Comparison of ENCODE assay signal across 21 mouse cellular contexts in the genomic region with DNA sequence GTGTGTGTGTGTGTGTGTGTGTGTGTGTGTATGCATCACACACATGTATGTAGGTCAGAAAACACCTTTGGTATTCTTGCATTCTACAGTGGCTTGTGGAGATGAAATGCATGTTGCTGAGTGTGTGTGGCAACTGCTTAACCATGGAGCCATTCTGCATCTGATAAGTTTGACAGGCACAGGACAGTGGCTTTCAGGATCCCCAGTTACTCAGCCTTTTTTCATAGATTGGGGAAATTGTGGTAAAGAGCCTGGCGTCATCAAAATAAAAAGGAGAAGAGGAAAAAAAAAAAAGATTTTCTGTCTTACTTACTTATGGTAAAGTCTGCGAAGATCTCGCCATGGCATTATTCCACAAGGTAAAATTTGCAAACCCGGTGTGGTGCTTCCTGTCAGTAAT. TPM values are rescaled to one million over a fixed set of nuclear protein-coding genes. Genes with fewer than 3 reads are reported as not detected.
DNase-seq lines count a peak whose midpoint lies in the region; ATAC-seq and TF ChIP-seq lines count a peak whose summit lies in the region.
"Had no signal": no experiment of that assay in that cellular context is flagged by ENCODE, and none has a peak within 500 bp of the region (broad histone marks: within the 10 kb centered on the region; RNA-seq: fewer than 3 reads in every experiment).

No protein-coding gene starts in this region.

- intact Hi-C loops in heart, postnatal 14 days (cut with DNase I), result no loop called here

- no peaks in the 10 kb centered on the region for H3K27me3 ChIP-seq in liver, adult 2 months (ENCODE audit: control insufficient read depth, insufficient read depth, low read length)
- H3K27me3 ChIP-seq in liver, postnatal 0 days (ENCODE audit: insufficient read depth, low read length), result no peaks in the 10 kb centered on the region
- no peaks in the 10 kb centered on the region for H3K27me3 ChIP-seq in MEL (ENCODE audit: control insufficient read depth in 1 of 2, insufficient read depth in 2 of 2, low read length in 2 of 2)
- H3K27me3 ChIP-seq: heart, embryonic 12.5 days; hindbrain, embryonic 12.5 days; lung, embryonic 15.5 days had no signal

- WGBS in liver, adult 2 months, result 82% methylated on average over 4 of the region's 4 CpGs
- 38% methylated on average over 4 of the region's 4 CpGs for WGBS in liver, postnatal 0 days (ENCODE audit: insufficient replicate concordance)

- no peak for TF ChIP-seq POLR2A in liver, adult 2 months (IDR thresholded peaks at IDR 0.05; ENCODE audit: extremely low read depth, insufficient read depth, low read length)
- TF ChIP-seq POLR2A in MEL (IDR thresholded peaks at IDR 0.05; ENCODE audit: control insufficient read depth in 1 of 2, insufficient read depth in 1 of 2, low read depth in 1 of 2, low read length in 2 of 2, poor library complexity in 1 of 2), result no peak

- no peaks in the 10 kb centered on the region for H3K9me3 ChIP-seq in liver, postnatal 0 days (ENCODE audit: low read length)
- H3K9me3 ChIP-seq in MEL (replicated peaks; ENCODE audit: insufficient read depth, low read length), result no peaks in the 10 kb centered on the region
- H3K9me3 ChIP-seq: heart, embryonic 12.5 days; hindbrain, embryonic 12.5 days; lung, embryonic 15.5 days; midbrain, embryonic 10.5 days had no signal

- TF ChIP-seq EP300 in liver, postnatal 0 days (IDR thresholded peaks at IDR 0.05; ENCODE audit: low read depth), result no peak
- TF ChIP-seq EP300 in MEL (IDR thresholded peaks at IDR 0.05; ENCODE audit: low read depth in 1 of 2, low read length in 2 of 2), result peak; percentile 68 to 74

- H3K4me3 ChIP-seq in liver, adult 2 months (ENCODE audit: insufficient read depth, low read depth, low read length), result no peak overlapping the region
- no peak overlapping the region for H3K4me3 ChIP-seq in liver, postnatal 0 days (ENCODE audit: low read depth, low read length)
- no peak overlapping the region for H3K4me3 ChIP-seq in MEL (ENCODE audit: control insufficient read depth in 1 of 2, insufficient read depth in 1 of 2, low read depth in 2 of 2, low read length in 2 of 2)
- H3K4me3 ChIP-seq: heart, embryonic 12.5 days; hindbrain, embryonic 12.5 days; lung, embryonic 15.5 days; midbrain, embryonic 10.5 days had no signal

- no peak overlapping the region for H3K9ac ChIP-seq in liver, adult 2 months (ENCODE audit: low read depth, low read length)
- no peak overlapping the region for H3K9ac ChIP-seq in liver, postnatal 0 days (replicated peaks)
- no peak overlapping the region for H3K9ac ChIP-seq in MEL (ENCODE audit: control insufficient read depth, low read depth, low read length, poor library complexity, severe bottlenecking)
- H3K9ac ChIP-seq: heart, embryonic 12.5 days; hindbrain, embryonic 12.5 days; liver, embryonic 14.5 days; lung, embryonic 15.5 days had no signal

- no peaks in the 10 kb centered on the region for H3K4me1 ChIP-seq in liver, adult 2 months (ENCODE audit: control insufficient read depth, insufficient read depth, low read length)
- H3K4me1 ChIP-seq in liver, postnatal 0 days (ENCODE audit: insufficient read depth), result no peaks in the 10 kb centered on the region
- H3K4me1 ChIP-seq in MEL (ENCODE audit: control insufficient read depth in 1 of 2, insufficient read depth in 2 of 2, low read length in 2 of 2), result peaks cover 3 to 11% of the 10 kb centered on the region in 2 experiments; a peak in 3 of 4 replicates
- H3K4me1 ChIP-seq: heart, embryonic 12.5 days; hindbrain, embryonic 12.5 days; lung, embryonic 15.5 days; midbrain, embryonic 10.5 days had no signal

- no peak for TF ChIP-seq RAD21 in MEL (IDR thresholded peaks at IDR 0.05; ENCODE audit: low read depth, low read length)

- H3K79me2 ChIP-seq in liver, adult 2 months (ENCODE audit: control insufficient read depth, insufficient read depth, low read length), result no peaks in the 10 kb centered on the region
- H3K79me2 ChIP-seq in MEL (ENCODE audit: control insufficient read depth, insufficient read depth, low read length, poor library complexity), result no peaks in the 10 kb centered on the region

- H3K36me3 ChIP-seq in liver, adult 2 months (ENCODE audit: control insufficient read depth, insufficient read depth, low read length), result no peaks in the 10 kb centered on the region
- no peaks in the 10 kb centered on the region for H3K36me3 ChIP-seq in liver, postnatal 0 days (replicated peaks; ENCODE audit: insufficient read depth, low read length)
- H3K36me3 ChIP-seq in MEL (ENCODE audit: control insufficient read depth in 1 of 2, insufficient read depth in 2 of 2, low read length in 2 of 2), result peaks cover 0 to 11% of the 10 kb centered on the region in 2 experiments; a peak in 2 of 4 replicates
- H3K36me3 ChIP-seq: heart, embryonic 12.5 days; hindbrain, embryonic 12.5 days; lung, embryonic 15.5 days; midbrain, embryonic 10.5 days had no signal

- no peak overlapping the region for H3K27ac ChIP-seq in liver, adult 2 months (replicated peaks; ENCODE audit: insufficient read depth, low read depth, low read length)
- no peak overlapping the region for H3K27ac ChIP-seq in liver, postnatal 0 days (ENCODE audit: low read depth)
- H3K27ac ChIP-seq in MEL (ENCODE audit: control insufficient read depth, low read depth, low read length), result peak overlapping the region; percentile 40; the same call in 1 of the 2 replicates
- H3K27ac ChIP-seq: hindbrain, embryonic 12.5 days; liver, embryonic 14.5 days; lung, embryonic 15.5 days; midbrain, embryonic 10.5 days had no signal

- ATAC-seq in liver, postnatal 0 days, result no peak
- ATAC-seq in hematopoietic stem cell, adult 5-6 weeks (replicated peaks in 1 of 2; ENCODE audit: insufficient read depth in 1 of 2, low FRiP score in 2 of 2, low TSS enrichment in 1 of 2, low read depth in 1 of 2, poor library complexity in 2 of 2, severe bottlenecking in 2 of 2), result peak; percentile 91 to 93
- ATAC-seq in monocyte, adult 5-6 weeks (replicated peaks; ENCODE audit: insufficient number of reproducible peaks, low FRiP score, low TSS enrichment, poor library complexity, severe bottlenecking), result peak; percentile 77
- ATAC-seq: CD4-positive, CD25-positive, alpha-beta regulatory T cell, adult 4 months had no signal

- DNase-seq in liver, adult 2 months (ENCODE audit: extremely low read depth, low read depth, low spot score), result peak; percentile 23
- DNase-seq in liver, postnatal 0 days, result no peak
- DNase-seq in MEL (ENCODE audit: low read depth, low spot score), result peak; percentile 86
- no peak for DNase-seq in frontal cortex, postnatal 25 days (ENCODE audit: low spot score in 2 of 2)
- no peak for DNase-seq in heart, postnatal 14 days
- DNase-seq in cerebellum, adult 11-12 months, result no peak
- DNase-seq: adrenal gland, postnatal 14 days; cerebellum, adult 9-11 months; heart, postnatal 10 days; kidney, adult 11 months; layer of hippocampus, adult 9-11 months; right cerebral cortex, postnatal 14 days; thymus, postnatal 14 days had no signal

- TF ChIP-seq CTCF in liver, adult 2 months (IDR thresholded peaks at IDR 0.05; ENCODE audit: low read depth, low read length), result no peak
- no peak for TF ChIP-seq CTCF in liver, postnatal 0 days (IDR thresholded peaks at IDR 0.05; ENCODE audit: low read depth)
- TF ChIP-seq CTCF in MEL (IDR thresholded peaks at IDR 0.05 in 2 of 3, conservative IDR thresholded peaks at IDR 0.05 in 1 of 3; ENCODE audit: control insufficient read depth in 1 of 3, insufficient read depth in 1 of 3, low read depth in 2 of 3, low read length in 3 of 3, poor library complexity in 1 of 3, severe bottlenecking in 1 of 3), result no peak

- H3K4me2 ChIP-seq in liver, postnatal 0 days (ENCODE audit: low read depth, low read length), result no peak overlapping the region
- H3K4me2 ChIP-seq: heart, embryonic 12.5 days; hindbrain, embryonic 12.5 days; lung, embryonic 15.5 days had no signal

TF ChIP-seq in MEL, 35 proteins besides CTCF, POLR2A, EP300 and RAD21 (continues in another document):
- TF ChIP-seq MAFK (IDR thresholded peaks at IDR 0.05; ENCODE audit: borderline replicate concordance, low read depth, low read length) (no peak), E2F4 (IDR thresholded peaks at IDR 0.05; ENCODE audit: borderline replicate concordance, low read depth, low read length) (no peak), SIN3A (IDR thresholded peaks at IDR 0.05; ENCODE audit: low read length) (peak; percentile 79), MYC (IDR thresholded peaks at IDR 0.05; ENCODE audit: low read depth, low read length) (no peak), TCF12 (IDR thresholded peaks at IDR 0.05; ENCODE audit: low read depth, low read length) (peak; percentile 53), USF1 (IDR thresholded peaks at IDR 0.05; ENCODE audit: low read depth, low read length) (no peak), ZMIZ1 (IDR thresholded peaks at IDR 0.05; ENCODE audit: low read depth, low read length) (no peak), BHLHE40 (IDR thresholded peaks at IDR 0.05; ENCODE audit: borderline replicate concordance, low read depth, low read length) (peak; percentile 53; the same call in 1 of the 2 replicates), RCOR1 (IDR thresholded peaks at IDR 0.05; ENCODE audit: low read depth, low read length) (peak; percentile 65), MAX (IDR thresholded peaks at IDR 0.05; ENCODE audit: low read length) (peak; percentile 40; the same call in 1 of the 2 replicates), GABPA (IDR thresholded peaks at IDR 0.05; ENCODE audit: low read depth, low read length) (no peak), POLR2AphosphoS5 (IDR thresholded peaks at IDR 0.05; ENCODE audit: borderline replicate concordance, low read depth, low read length) (no peak), ZNF384 (IDR thresholded peaks at IDR 0.05; ENCODE audit: low read depth, low read length) (peak; percentile 95), MEF2A (IDR thresholded peaks at IDR 0.05; ENCODE audit: extremely low read depth, insufficient replicate concordance, low read depth, low read length, poor library complexity, severe bottlenecking) (no peak), POLR2AphosphoS2 (IDR thresholded peaks at IDR 0.05; ENCODE audit: low read length) (no peak), HCFC1 (IDR thresholded peaks at IDR 0.05; ENCODE audit: low read depth, low read length) (no peak), TBP (IDR thresholded peaks at IDR 0.05; ENCODE audit: low read depth, low read length) (peak; percentile 94), TAL1 (IDR thresholded peaks at IDR 0.05; ENCODE audit: low read length) (0 out of 2 replicates have a peak, but pooled peaks have one; percentile 6), ETS1 (IDR thresholded peaks at IDR 0.05; ENCODE audit: low read depth, low read length) (peak; percentile 91)

RNA-seq across cellular contexts. Expression of gene Fbxo11, which starts 53.6 kb away (rescaled TPM):
- total RNA-seq in liver, adult 2 months (2014; rRNA removed), result 16.7 and 17.1 TPM in 2 replicates
- 5.1 and 5.9 TPM in 2 replicates for polyA plus RNA-seq in liver, adult 2 months (2012; rRNA removed)
- 4.1 and 4.7 TPM in 2 replicates for polyA plus RNA-seq in liver, postnatal 0 days (2015; fragmentation: Nextera tagmentation; extraction: Ambion mirVana)
- 9.4 and 14.1 TPM in 2 replicates for total RNA-seq in MEL (2012; rRNA removed)
- polyA plus RNA-seq in MEL (2012; ENCODE audit: insufficient read depth in 1 of 2, insufficient read length in 2 of 2, low read depth in 1 of 2, low replicate concordance in 2 of 2, missing spikeins in 1 of 2), result 10 to 100 TPM; 17.5 to 91.4 TPM
- total RNA-seq in hematopoietic stem cell, adult 5-6 weeks (2017), result 54.6 and 74.5 TPM in 2 replicates
- total RNA-seq in monocyte, adult 5-6 weeks (2017), result 61.8 to 82.8 TPM (median 75.5 TPM) in 3 replicates
- 10 to 100 TPM; 40.7 to 41.4 TPM for total RNA-seq in heart, postnatal 14 days (2021)

Comparison
In these comparisons a context has a peak if more than half of its experiments do, and no peak if none do; other contexts are left out.
1. DNase-seq: peak in liver, adult 2 months (single experiment) and MEL (single experiment); none in liver, postnatal 0 days (single experiment), frontal cortex, postnatal 25 days (0 of 2), heart, postnatal 14 days (0 of 2) and cerebellum, adult 11-12 months (single experiment).